Mouse (Mus musculus): ENCODE measurements at regions not wholly inside any gene's neighbourhood (a gene's known extent, or its start where the extent isn't known, plus 50 kb on each side); places are given as distances from the start of the nearest gene placed in this dataset.
A peak's percentile ranks its signal among the peaks of the same experiment; 100 is the strongest.

- DNase-seq (ENCODE audit: extremely low spot score in 1 of 2, low spot score in 1 of 2) = no peak
These were observed 153.1 kb upstream of the Cops8 start for GRCm38 (mm10) chr1:90449571-90450226.

- DNase-seq (ENCODE audit: extremely low spot score in 1 of 2, low spot score in 1 of 2) = no peak
These were observed 150.7 kb upstream of the Cops8 start for GRCm38 (mm10) chr1:90451942-90452557.

GRCm38 (mm10) chr1:90454263-90454662 lies 148.5 kb upstream of the Cops8 start:
- DNase-seq (ENCODE audit: extremely low spot score in 1 of 2, low spot score in 1 of 2) = no peak

- DNase-seq (ENCODE audit: extremely low spot score in 1 of 2, low spot score in 1 of 2) = no peak
These were observed 145.4 kb upstream of the Cops8 start for GRCm38 (mm10) chr1:90457396-90457795.

DNA sequence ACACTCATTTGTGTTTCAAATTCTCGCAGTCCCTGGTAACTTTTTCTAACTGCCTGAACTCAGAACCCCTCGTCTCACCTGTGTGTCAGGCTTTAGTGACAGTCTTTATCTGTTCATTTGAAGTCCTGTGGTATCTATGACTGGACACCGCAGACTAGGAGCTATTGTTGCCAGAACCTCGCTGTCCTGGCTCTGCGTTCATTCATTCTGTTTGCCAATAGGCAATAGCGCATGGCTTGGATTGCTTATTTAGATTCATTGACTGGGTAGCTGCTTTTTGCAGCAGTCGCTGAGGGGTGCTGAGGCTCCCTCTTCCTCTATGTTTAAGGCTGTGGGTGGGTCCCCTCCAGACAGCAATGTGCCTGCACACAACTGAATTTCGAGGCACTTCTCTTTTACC lies 144.6 kb upstream of the Cops8 start:
- DNase-seq (ENCODE audit: extremely low spot score in 1 of 2, low spot score in 1 of 2) = no peak

DNA sequence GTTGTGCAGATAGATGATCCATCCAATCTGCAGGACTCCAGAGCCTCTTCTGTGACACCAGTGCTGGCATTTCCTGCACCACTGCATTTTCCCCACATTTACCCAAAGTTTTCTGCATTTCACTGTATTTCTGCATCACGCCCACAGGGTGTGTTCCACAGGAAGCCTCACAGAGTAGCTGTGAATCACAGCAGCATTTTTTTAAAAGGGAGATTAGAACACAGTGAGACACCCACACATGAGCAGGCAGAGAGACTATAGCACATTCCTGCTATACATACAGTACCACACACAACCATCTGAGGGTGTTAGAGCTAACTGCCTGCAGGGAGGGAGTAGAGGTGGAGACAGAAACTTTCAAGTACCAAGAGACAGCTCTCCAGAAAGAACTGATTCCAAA lies 141.1 kb upstream of the Cops8 start:
- DNase-seq (ENCODE audit: extremely low spot score in 1 of 2, low spot score in 1 of 2) = peak; percentile 23 to 68

DNA sequence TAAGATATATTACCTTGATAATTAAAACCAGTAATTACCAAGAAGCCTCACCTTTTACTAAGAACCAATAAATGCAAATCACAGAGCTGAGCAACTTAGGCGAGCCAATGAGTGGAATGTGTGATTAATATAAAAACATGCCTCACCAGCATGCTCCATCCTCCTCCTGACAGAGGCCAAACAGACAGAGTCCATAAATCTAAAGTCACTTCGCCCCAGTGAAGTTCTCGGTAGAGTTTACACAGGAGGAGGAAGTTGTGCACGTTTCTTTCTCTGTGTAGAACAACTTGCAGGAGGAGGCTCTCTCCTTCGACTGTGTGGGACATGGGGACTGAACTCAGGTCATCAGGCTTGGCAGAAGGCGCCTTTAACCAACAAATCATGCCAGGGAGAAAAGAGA lies 139.5 kb upstream of the Cops8 start:
- DNase-seq (ENCODE audit: extremely low spot score in 1 of 2, low spot score in 1 of 2) = no peak

GRCm38 (mm10) chr1:90467646-90468045 lies 135.1 kb upstream of the Cops8 start:
- DNase-seq (ENCODE audit: extremely low spot score in 1 of 2, low spot score in 1 of 2) = no peak

GRCm38 (mm10) chr1:90470996-90471395 lies 131.8 kb upstream of the Cops8 start:
- no peak for DNase-seq (ENCODE audit: extremely low spot score in 1 of 2, low spot score in 1 of 2)

DNA sequence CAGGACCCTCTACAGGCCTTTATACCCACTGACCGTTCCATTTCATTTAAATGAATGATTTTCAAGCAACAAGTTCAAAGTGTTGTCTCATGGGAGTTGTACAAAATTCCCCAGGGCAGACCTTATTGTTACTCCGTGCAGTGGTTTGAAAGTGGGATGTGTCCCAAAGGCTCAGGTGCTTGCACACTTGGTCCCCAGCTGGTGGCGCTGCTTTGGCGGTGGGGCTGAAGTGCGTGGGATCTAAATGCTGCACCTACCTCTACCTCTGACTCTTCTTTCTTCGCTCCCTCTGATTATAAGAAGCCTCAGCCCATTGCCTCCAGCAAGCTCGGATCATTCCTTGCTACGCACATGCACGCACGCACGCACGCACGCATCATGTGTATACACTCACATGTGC lies 131.0 kb upstream of the Cops8 start:
- no peak for DNase-seq (ENCODE audit: extremely low spot score in 1 of 2, low spot score in 1 of 2)

GRCm38 (mm10) chr1:90475060-90475813 lies 127.5 kb upstream of the Cops8 start:
- no peak for DNase-seq (ENCODE audit: extremely low spot score in 1 of 2, low spot score in 1 of 2)

GRCm38 (mm10) chr1:90476556-90477243 lies 126.1 kb upstream of the Cops8 start:
- DNase-seq (ENCODE audit: extremely low spot score in 1 of 2, low spot score in 1 of 2) = no peak

GRCm38 (mm10) chr1:90478839-90479238 lies 123.9 kb upstream of the Cops8 start:
- DNase-seq (ENCODE audit: extremely low spot score in 1 of 2, low spot score in 1 of 2) = no peak

- DNase-seq (ENCODE audit: extremely low spot score in 1 of 2, low spot score in 1 of 2) = no peak
These were observed 121.5 kb upstream of the Cops8 start for GRCm38 (mm10) chr1:90481247-90481646.

DNA sequence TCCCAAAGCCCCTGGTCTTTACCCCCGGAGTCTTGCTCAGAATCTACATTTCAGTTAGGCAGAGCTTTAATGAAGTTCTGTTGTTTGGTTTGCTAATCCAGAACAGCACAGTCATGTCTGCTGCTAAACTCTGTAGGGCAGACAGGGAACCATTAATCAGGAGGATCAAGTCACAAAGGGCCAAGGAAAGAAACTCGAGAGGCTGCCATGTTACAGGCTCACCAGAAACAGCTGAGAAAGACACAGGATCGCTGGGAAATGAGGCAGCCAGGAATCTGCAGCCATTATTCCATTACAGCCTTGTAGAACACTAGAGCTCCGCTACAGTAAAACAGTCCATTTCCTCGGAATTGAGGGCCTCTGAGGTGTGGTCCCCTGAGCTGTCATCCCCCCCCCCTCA lies 121.1 kb upstream of the Cops8 start:
- no peak for DNase-seq (ENCODE audit: extremely low spot score in 1 of 2, low spot score in 1 of 2)

- DNase-seq (ENCODE audit: extremely low spot score in 1 of 2, low spot score in 1 of 2) = no peak
These were observed 116.4 kb upstream of the Cops8 start for GRCm38 (mm10) chr1:90486349-90486839.

DNA sequence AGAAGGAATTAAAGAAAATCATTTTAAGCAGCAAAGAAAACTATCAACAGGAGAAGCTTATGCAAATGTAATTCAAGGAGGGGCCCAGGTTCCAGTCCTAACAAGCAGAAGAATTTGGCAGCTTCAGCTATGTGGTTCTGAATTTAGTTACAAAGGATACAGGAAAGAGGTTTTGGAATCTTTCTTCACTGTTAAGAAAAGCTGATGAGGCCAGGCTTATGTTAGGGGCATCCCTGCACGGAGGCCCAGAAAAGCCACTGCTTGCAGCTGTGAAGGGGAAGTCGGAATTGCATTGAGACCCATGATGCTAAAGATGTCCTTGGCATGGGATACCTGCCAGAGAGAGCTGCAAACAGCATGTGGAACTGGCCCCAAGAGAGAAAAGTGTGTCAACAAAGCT lies 114.9 kb upstream of the Cops8 start:
- no peak for DNase-seq (ENCODE audit: extremely low spot score in 1 of 2, low spot score in 1 of 2)

- peak in 1 of 2 experiments; percentile 39 for DNase-seq (ENCODE audit: extremely low spot score in 1 of 2, low spot score in 1 of 2)
These were observed 113.8 kb upstream of the Cops8 start for GRCm38 (mm10) chr1:90488991-90489390.

DNA sequence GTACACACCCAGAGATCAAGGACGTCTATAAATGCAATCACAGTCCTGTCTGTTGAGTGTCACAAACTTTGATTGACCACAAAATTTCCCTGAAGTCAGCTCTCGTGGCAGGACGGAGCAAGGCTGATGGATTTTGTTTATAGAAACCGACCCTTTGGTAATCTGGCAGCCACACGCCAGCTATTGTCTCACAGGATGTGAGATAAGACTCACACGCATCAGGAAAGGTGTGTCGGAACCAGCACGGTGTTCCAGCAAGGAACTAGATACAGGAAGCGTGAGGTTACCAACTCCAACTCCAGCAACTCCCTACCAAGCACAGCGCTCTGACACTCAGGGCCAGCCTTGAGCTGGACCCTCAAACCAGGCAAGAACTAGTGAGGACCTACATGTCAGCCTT lies 112.4 kb upstream of the Cops8 start:
- no peak for DNase-seq (ENCODE audit: extremely low spot score in 1 of 2, low spot score in 1 of 2)

GRCm38 (mm10) chr1:90493481-90493880 lies 109.3 kb upstream of the Cops8 start:
- no peak for DNase-seq (ENCODE audit: extremely low spot score in 1 of 2, low spot score in 1 of 2)

GRCm38 (mm10) chr1:90495174-90495573 lies 107.6 kb upstream of the Cops8 start:
- no peak for DNase-seq (ENCODE audit: extremely low spot score in 1 of 2, low spot score in 1 of 2)
